Mouse (Mus musculus): ENCODE measurements at regions not wholly inside any gene's neighbourhood (a gene's known extent, or its start where the extent isn't known, plus 50 kb on each side); places are given as distances from the start of the nearest gene placed in this dataset.

- no peak for DNase-seq
- no peak for TF ChIP-seq CTCF (IDR thresholded peaks at IDR 0.05; ENCODE audit: low read depth)
- TF ChIP-seq EP300 (IDR thresholded peaks at IDR 0.05; ENCODE audit: low read depth) = no peak
- Histone ChIP-seq H3K9me3 (ENCODE audit: low read length) (no peaks in the 10 kb centered on the region), H3K36me3 (replicated peaks; ENCODE audit: insufficient read depth, low read length) (no peaks in the 10 kb centered on the region), H3K4me3 (ENCODE audit: low read depth, low read length) (no peak overlapping the region), H3K27me3 (ENCODE audit: insufficient read depth, low read length) (peaks cover 11% of the 10 kb centered on the region; the same call in 1 of the 2 replicates), H3K4me2 (ENCODE audit: low read depth, low read length) (no peak overlapping the region), H3K27ac (ENCODE audit: low read depth) (no peak overlapping the region), H3K9ac (replicated peaks) (no peak overlapping the region), H3K4me1 (ENCODE audit: insufficient read depth) (no peaks in the 10 kb centered on the region)
- no peak for ATAC-seq
- 32% methylated on average over 8 of the region's 8 CpGs for WGBS (ENCODE audit: insufficient replicate concordance)
Observed at GRCm38 (mm10) chr8:92070704-92071103, 268.8 kb upstream of the Irx3 start.

GRCm38 (mm10) chr8:92066435-92066834, 264.6 kb upstream of the Irx3 start:
- no peak overlapping the region for H3K4me3 ChIP-seq (ENCODE audit: low read depth, low read length)
- H3K9me3 ChIP-seq (ENCODE audit: low read length) = no peaks in the 10 kb centered on the region
- DNase-seq (no peak), ATAC-seq (no peak)
- WGBS (ENCODE audit: insufficient replicate concordance) = 31% methylated on average over 8 of the region's 8 CpGs
- no peak overlapping the region for H3K27ac ChIP-seq (ENCODE audit: low read depth)
- no peaks in the 10 kb centered on the region for H3K36me3 ChIP-seq (replicated peaks; ENCODE audit: insufficient read depth, low read length)
- H3K4me2 ChIP-seq (ENCODE audit: low read depth, low read length) = no peak overlapping the region
- TF ChIP-seq CTCF (IDR thresholded peaks at IDR 0.05; ENCODE audit: low read depth) (no peak), EP300 (IDR thresholded peaks at IDR 0.05; ENCODE audit: low read depth) (no peak)
- H3K27me3 ChIP-seq (ENCODE audit: insufficient read depth, low read length) = 0 out of 2 replicates have a peak, but pooled peaks cover 6% of the 10 kb centered on the region
- H3K4me1 ChIP-seq (ENCODE audit: insufficient read depth) = no peaks in the 10 kb centered on the region
- H3K9ac ChIP-seq (replicated peaks) = no peak overlapping the region

- Histone ChIP-seq H3K36me3 (replicated peaks; ENCODE audit: insufficient read depth, low read length) (no peaks in the 10 kb centered on the region), H3K4me1 (ENCODE audit: insufficient read depth) (no peaks in the 10 kb centered on the region), H3K27me3 (ENCODE audit: insufficient read depth, low read length) (0 out of 2 replicates have a peak, but pooled peaks cover 5% of the 10 kb centered on the region), H3K27ac (ENCODE audit: low read depth) (no peak overlapping the region), H3K4me2 (ENCODE audit: low read depth, low read length) (no peak overlapping the region), H3K9ac (replicated peaks) (no peak overlapping the region), H3K9me3 (ENCODE audit: low read length) (no peaks in the 10 kb centered on the region), H3K4me3 (ENCODE audit: low read depth, low read length) (no peak overlapping the region)
- TF ChIP-seq CTCF (IDR thresholded peaks at IDR 0.05; ENCODE audit: low read depth) (no peak), EP300 (IDR thresholded peaks at IDR 0.05; ENCODE audit: low read depth) (no peak)
- ATAC-seq = no peak
- no peak for DNase-seq
- 24% methylated on average over 9 of the region's 9 CpGs for WGBS (ENCODE audit: insufficient replicate concordance)
Observed at GRCm38 (mm10) chr8:92065554-92066239, 263.8 kb upstream of the Irx3 start.

- Histone ChIP-seq H3K4me2 (ENCODE audit: low read depth, low read length) (no peak overlapping the region), H3K9me3 (ENCODE audit: low read length) (no peaks in the 10 kb centered on the region), H3K4me3 (ENCODE audit: low read depth, low read length) (no peak overlapping the region), H3K4me1 (ENCODE audit: insufficient read depth) (no peaks in the 10 kb centered on the region), H3K27me3 (ENCODE audit: insufficient read depth, low read length) (0 out of 2 replicates have a peak, but pooled peaks cover 5% of the 10 kb centered on the region), H3K27ac (ENCODE audit: low read depth) (no peak overlapping the region), H3K36me3 (replicated peaks; ENCODE audit: insufficient read depth, low read length) (no peaks in the 10 kb centered on the region), H3K9ac (replicated peaks) (no peak overlapping the region)
- TF ChIP-seq EP300 (IDR thresholded peaks at IDR 0.05; ENCODE audit: low read depth) (no peak), CTCF (IDR thresholded peaks at IDR 0.05; ENCODE audit: low read depth) (no peak)
- DNase-seq (no peak), ATAC-seq (no peak)
- WGBS (ENCODE audit: insufficient replicate concordance) = 27% methylated on average over 4 of the region's 4 CpGs
Observed at GRCm38 (mm10) chr8:92064971-92065370, 263.1 kb upstream of the Irx3 start.

- Histone ChIP-seq H3K27me3 (ENCODE audit: insufficient read depth, low read length) (0 out of 2 replicates have a peak, but pooled peaks cover 5% of the 10 kb centered on the region), H3K4me3 (ENCODE audit: low read depth, low read length) (no peak overlapping the region), H3K9me3 (ENCODE audit: low read length) (no peaks in the 10 kb centered on the region), H3K4me2 (ENCODE audit: low read depth, low read length) (no peak overlapping the region), H3K4me1 (ENCODE audit: insufficient read depth) (no peaks in the 10 kb centered on the region), H3K27ac (ENCODE audit: low read depth) (no peak overlapping the region), H3K36me3 (replicated peaks; ENCODE audit: insufficient read depth, low read length) (no peaks in the 10 kb centered on the region), H3K9ac (replicated peaks) (no peak overlapping the region)
- DNase-seq = no peak
- TF ChIP-seq CTCF (IDR thresholded peaks at IDR 0.05; ENCODE audit: low read depth) (no peak), EP300 (IDR thresholded peaks at IDR 0.05; ENCODE audit: low read depth) (no peak)
- 20% methylated on average over 9 of the region's 9 CpGs for WGBS (ENCODE audit: insufficient replicate concordance)
- ATAC-seq = no peak
Observed at GRCm38 (mm10) chr8:92064175-92064821, 262.4 kb upstream of the Irx3 start.

GRCm38 (mm10) chr8:92063333-92063732, 261.5 kb upstream of the Irx3 start:
- Histone ChIP-seq H3K36me3 (replicated peaks; ENCODE audit: insufficient read depth, low read length) (no peaks in the 10 kb centered on the region), H3K4me3 (ENCODE audit: low read depth, low read length) (no peak overlapping the region), H3K4me2 (ENCODE audit: low read depth, low read length) (no peak overlapping the region), H3K27ac (ENCODE audit: low read depth) (no peak overlapping the region), H3K4me1 (ENCODE audit: insufficient read depth) (no peaks in the 10 kb centered on the region), H3K9ac (replicated peaks) (no peak overlapping the region), H3K9me3 (ENCODE audit: low read length) (no peaks in the 10 kb centered on the region), H3K27me3 (ENCODE audit: insufficient read depth, low read length) (0 out of 2 replicates have a peak, but pooled peaks cover 5% of the 10 kb centered on the region)
- DNase-seq = no peak
- no peak for TF ChIP-seq EP300 (IDR thresholded peaks at IDR 0.05; ENCODE audit: low read depth)
- peak; percentile 47 for TF ChIP-seq CTCF (IDR thresholded peaks at IDR 0.05; ENCODE audit: low read depth)
- 62% methylated on average over 4 of the region's 4 CpGs for WGBS (ENCODE audit: insufficient replicate concordance)
- no peak for ATAC-seq

All from liver, postnatal 0 days (tissue).